Mouse (Mus musculus): Measurements from ENCODE around the gene Glcci1.

DNA sequence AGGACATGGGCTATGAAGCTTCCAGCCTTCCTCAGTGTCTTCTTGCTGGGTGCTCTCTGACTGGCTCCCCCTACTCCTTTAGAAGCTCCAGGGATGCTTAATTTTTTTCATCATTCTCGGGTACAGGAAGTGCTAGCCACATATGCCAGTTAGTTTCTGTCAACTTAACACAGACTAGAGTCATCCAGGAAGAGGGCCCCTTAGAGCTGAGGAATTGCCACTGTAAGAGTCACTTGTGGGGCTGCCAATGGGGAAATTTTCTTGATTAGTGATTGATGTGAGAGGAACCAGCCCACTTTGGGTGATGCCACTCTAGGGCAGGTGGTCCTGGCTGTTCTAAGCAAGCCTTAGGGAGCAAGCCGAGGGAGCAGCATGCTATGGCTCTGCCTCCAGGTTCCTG, 130.1 kb downstream of the Glcci1 start:
- TF ChIP-seq CTCF (IDR thresholded peaks at IDR 0.05; ENCODE audit: low read depth) = no peak
- no peak for TF ChIP-seq EP300 (IDR thresholded peaks at IDR 0.05; ENCODE audit: low read depth)
